Mouse (Mus musculus) c-Kit-positive CD71-negative TER-119-negative erythroid progenitor cells, embryonic 14.5 days (primary cell): Measurements from ENCODE around the gene Pcdh8.

Experiments used
- DNase-seq: peaks from one replicate; pipeline ENCODE4 v3.0.0-alpha.2; 2013; ENCODE audit warnings: low read depth

The Pcdh8 gene

GRCm38 (mm10) chr14:79753733-79754132, 17.4 kb downstream of the Pcdh8 start:
- DNase-seq, result no peak

- DNase-seq, result no peak
Measured at GRCm38 (mm10) chr14:79740515-79740914, 30.6 kb downstream of the Pcdh8 start.

- DNase-seq, result no peak
Measured at GRCm38 (mm10) chr14:79738441-79738840, 32.7 kb downstream of the Pcdh8 start.

- no peak for DNase-seq
Measured at GRCm38 (mm10) chr14:79737642-79738379, 33.3 kb downstream of the Pcdh8 start.

GRCm38 (mm10) chr14:79736781-79737180, 34.3 kb downstream of the Pcdh8 start:
- DNase-seq, result no peak

GRCm38 (mm10) chr14:79733501-79733900, 37.6 kb downstream of the Pcdh8 start:
- no peak for DNase-seq

- DNase-seq, result no peak
Measured at GRCm38 (mm10) chr14:79728811-79729210, 42.3 kb downstream of the Pcdh8 start.

- DNase-seq, result no peak
Measured at GRCm38 (mm10) chr14:79724002-79724681, 47.0 kb downstream of the Pcdh8 start.

- DNase-seq, result no peak
Measured at GRCm38 (mm10) chr14:79722228-79722627, 48.9 kb downstream of the Pcdh8 start.
